Comparison of ENCODE assay signal across 7 mouse cellular contexts in genomic region chr16:32099638-32100150, GRCm38 (mm10). TPM values are rescaled to one million over a fixed set of nuclear protein-coding genes. Genes with fewer than 3 reads are reported as not detected.
DNase-seq lines count a peak whose midpoint lies in the region; ATAC-seq lines count a peak whose summit lies in the region.

Gene Pigx (minus strand): TSS chr16:32099740.
Gene Cep19 (plus strand): TSS chr16:32099800.

- no peaks in the 10 kb centered on the region for H3K9me3 ChIP-seq in embryonic facial prominence, embryonic 10.5 days
- no peaks in the 10 kb centered on the region for H3K9me3 ChIP-seq in limb, embryonic 11.5 days (ENCODE audit: control insufficient read depth, low read length)
- no peaks in the 10 kb centered on the region for H3K9me3 ChIP-seq in midbrain, embryonic 14.5 days (ENCODE audit: control insufficient read depth, low read length)

- peak; percentile 94 for DNase-seq in adrenal gland, postnatal 10 days
- DNase-seq in embryonic facial prominence, embryonic 10.5 days (ENCODE audit: low spot score): peak; percentile 96
- DNase-seq in heart, adult 11 months: peak; percentile 100
- peak; percentile 95 for DNase-seq in kidney, adult 18-20 months
- DNase-seq in limb, embryonic 11.5 days (ENCODE audit: low spot score): peak; percentile 92
- peak; percentile 97 for DNase-seq in midbrain, embryonic 14.5 days
- peak; percentile 80 to 91 for DNase-seq in spleen, adult 18-20 months

- ATAC-seq in limb, embryonic 11.5 days (ENCODE audit: insufficient number of reproducible peaks, low FRiP score, low TSS enrichment, low read depth): peak; percentile 92
- peak; percentile 97 for ATAC-seq in midbrain, embryonic 14.5 days (ENCODE audit: low FRiP score, low TSS enrichment)

- peak within 1 kb of the TSS; percentile 72 for H3K4me2 ChIP-seq in limb, embryonic 11.5 days (ENCODE audit: low read depth, severe bottlenecking)
- H3K4me2 ChIP-seq in midbrain, embryonic 14.5 days (ENCODE audit: low read length): peak within 1 kb of the TSS; percentile 80

- H3K36me3 ChIP-seq in embryonic facial prominence, embryonic 10.5 days (replicated peaks): peaks cover 47% of the 10 kb centered on the region
- peaks cover 4% of the 10 kb centered on the region; the same call in 1 of the 2 replicates for H3K36me3 ChIP-seq in limb, embryonic 11.5 days (ENCODE audit: control insufficient read depth, insufficient read depth, low read length)
- H3K36me3 ChIP-seq in midbrain, embryonic 14.5 days (ENCODE audit: control insufficient read depth, insufficient read depth, low read length): peaks cover 28% of the 10 kb centered on the region

- peak within 1 kb of the TSS; percentile 93 for H3K4me3 ChIP-seq in embryonic facial prominence, embryonic 10.5 days
- peak within 1 kb of the TSS; percentile 77 for H3K4me3 ChIP-seq in limb, embryonic 11.5 days (ENCODE audit: low read depth, low read length)
- peak within 1 kb of the TSS; percentile 98 for H3K4me3 ChIP-seq in midbrain, embryonic 14.5 days (replicated peaks; ENCODE audit: low read depth, low read length)

- H3K27ac ChIP-seq in embryonic facial prominence, embryonic 10.5 days (replicated peaks): peak within 1 kb of the TSS; percentile 94
- peak within 1 kb of the TSS; percentile 82 for H3K27ac ChIP-seq in limb, embryonic 11.5 days (replicated peaks; ENCODE audit: low read depth, low read length)
- H3K27ac ChIP-seq in midbrain, embryonic 14.5 days (replicated peaks; ENCODE audit: low read depth, low read length): peak within 1 kb of the TSS; percentile 80

- H3K27me3 ChIP-seq in embryonic facial prominence, embryonic 10.5 days (replicated peaks; ENCODE audit: low read depth, poor library complexity, severe bottlenecking): no peaks in the 10 kb centered on the region
- H3K27me3 ChIP-seq in limb, embryonic 11.5 days (ENCODE audit: control insufficient read depth, insufficient read depth, low read length): no peaks in the 10 kb centered on the region
- no peaks in the 10 kb centered on the region for H3K27me3 ChIP-seq in midbrain, embryonic 14.5 days (ENCODE audit: control insufficient read depth, insufficient read depth, low read length)

- H3K4me1 ChIP-seq in embryonic facial prominence, embryonic 10.5 days: peaks cover 25% of the 10 kb centered on the region
- no peaks in the 10 kb centered on the region for H3K4me1 ChIP-seq in limb, embryonic 11.5 days (ENCODE audit: control insufficient read depth, insufficient read depth, low read length)
- H3K4me1 ChIP-seq in midbrain, embryonic 14.5 days (ENCODE audit: control insufficient read depth, insufficient read depth, low read length): peaks cover 14% of the 10 kb centered on the region

- peak within 1 kb of the TSS; percentile 87 for H3K9ac ChIP-seq in limb, embryonic 11.5 days (ENCODE audit: low read length)
- peak within 1 kb of the TSS; percentile 84 for H3K9ac ChIP-seq in midbrain, embryonic 14.5 days (replicated peaks; ENCODE audit: low read length)

- under 1% methylated on average over 34 of the region's 34 CpGs for WGBS in embryonic facial prominence, embryonic 10.5 days
- 0% methylated on average over 27 of the region's 34 CpGs for WGBS in limb, embryonic 11.5 days
- WGBS in midbrain, embryonic 14.5 days: under 1% methylated on average over 34 of the region's 34 CpGs

RNA-seq across cellular contexts. Expression of gene Pigx, which starts in this region (rescaled TPM):
- 10 to 100 TPM; 34.1 to 35.0 TPM for total RNA-seq in adrenal gland, postnatal 10 days (2021)
- 151 and 152 TPM in 2 replicates for polyA plus RNA-seq in embryonic facial prominence, embryonic 10.5 days (2016; fragmentation: Nextera tagmentation; extraction: Ambion mirVana)
- 131 and 137 TPM in 2 replicates for polyA plus RNA-seq in limb, embryonic 11.5 days (2014; fragmentation: Nextera tagmentation; extraction: Ambion mirVana)
- polyA plus RNA-seq in midbrain, embryonic 14.5 days (2014; fragmentation: Nextera tagmentation; extraction: Ambion mirVana): 119 and 125 TPM in 2 replicates

RNA-seq across cellular contexts. Expression of gene Cep19, which starts in this region (rescaled TPM):
- total RNA-seq in adrenal gland, postnatal 10 days (2021): 10 to 100 TPM; 10.8 to 11.2 TPM
- polyA plus RNA-seq in embryonic facial prominence, embryonic 10.5 days (2016; fragmentation: Nextera tagmentation; extraction: Ambion mirVana): 36.5 and 36.7 TPM in 2 replicates
- 38.2 and 44.3 TPM in 2 replicates for polyA plus RNA-seq in limb, embryonic 11.5 days (2014; fragmentation: Nextera tagmentation; extraction: Ambion mirVana)
- 47.5 and 50.9 TPM in 2 replicates for polyA plus RNA-seq in midbrain, embryonic 14.5 days (2014; fragmentation: Nextera tagmentation; extraction: Ambion mirVana)

Comparison
In these comparisons a context has a peak if more than half of its experiments do, and no peak if none do; other contexts are left out.
1. Peak in every context shown above with its lines: DNase-seq, ATAC-seq, H3K4me3 ChIP-seq and H3K27ac ChIP-seq.